Mouse (Mus musculus): ENCODE data around the gene Fam43a. TPM values are rescaled to one million over a fixed set of nuclear protein-coding genes. Genes with fewer than 3 reads are reported as not detected.

Fam43a gene
- polyA plus RNA-seq, 1 experiment from 2014 or later, result 23.1 TPM

DNA sequence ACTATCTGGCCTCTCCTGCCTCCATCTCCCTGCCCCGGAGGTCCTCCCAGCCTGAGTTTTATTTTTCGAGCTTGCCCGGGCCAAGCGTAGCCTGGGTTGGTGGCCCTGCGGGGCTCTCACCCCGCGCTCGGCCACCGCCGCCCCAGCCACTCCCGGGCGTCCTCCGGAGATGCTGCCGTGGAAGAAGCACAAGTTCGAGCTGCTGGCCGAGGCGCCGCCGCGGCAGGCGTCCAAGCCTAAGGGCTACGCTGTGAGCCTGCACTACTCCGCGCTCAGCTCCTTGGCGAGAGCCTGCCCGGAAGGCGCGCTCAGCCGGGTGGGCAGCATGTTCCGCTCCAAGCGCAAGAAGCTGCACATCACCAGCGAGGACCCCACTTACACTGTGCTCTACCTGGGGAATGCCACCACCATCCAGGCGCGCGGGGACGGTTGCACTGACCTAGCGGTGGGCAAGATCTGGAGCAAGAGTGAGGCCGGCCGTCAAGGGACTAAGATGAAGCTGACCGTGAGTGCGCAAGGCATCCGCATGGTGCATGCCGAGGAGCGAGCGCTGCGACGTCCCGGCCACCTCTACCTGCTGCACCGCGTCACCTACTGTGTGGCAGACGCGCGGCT, 1.0 kb downstream of the Fam43a start:
- WGBS, result under 1% methylated on average over 53 of the region's 53 CpGs
- Histone ChIP-seq H3K9me3 (replicated peaks) (no peaks in the 10 kb centered on the region), H3K27ac (replicated peaks) (peak overlapping the region; percentile 84), H3K27me3 (replicated peaks) (peaks cover 15% of the 10 kb centered on the region; the same call in 1 of the 2 replicates), H3K4me1 (peaks cover 63% of the 10 kb centered on the region), H3K9ac (replicated peaks) (peak overlapping the region; percentile 80), H3K36me3 (no peaks in the 10 kb centered on the region), H3K4me3 (replicated peaks) (peak overlapping the region; percentile 80), H3K4me2 (peak overlapping the region; percentile 97)
- ATAC-seq (ENCODE audit: low FRiP score), result peak; percentile 15; the same call in 1 of the 2 replicates

DNA sequence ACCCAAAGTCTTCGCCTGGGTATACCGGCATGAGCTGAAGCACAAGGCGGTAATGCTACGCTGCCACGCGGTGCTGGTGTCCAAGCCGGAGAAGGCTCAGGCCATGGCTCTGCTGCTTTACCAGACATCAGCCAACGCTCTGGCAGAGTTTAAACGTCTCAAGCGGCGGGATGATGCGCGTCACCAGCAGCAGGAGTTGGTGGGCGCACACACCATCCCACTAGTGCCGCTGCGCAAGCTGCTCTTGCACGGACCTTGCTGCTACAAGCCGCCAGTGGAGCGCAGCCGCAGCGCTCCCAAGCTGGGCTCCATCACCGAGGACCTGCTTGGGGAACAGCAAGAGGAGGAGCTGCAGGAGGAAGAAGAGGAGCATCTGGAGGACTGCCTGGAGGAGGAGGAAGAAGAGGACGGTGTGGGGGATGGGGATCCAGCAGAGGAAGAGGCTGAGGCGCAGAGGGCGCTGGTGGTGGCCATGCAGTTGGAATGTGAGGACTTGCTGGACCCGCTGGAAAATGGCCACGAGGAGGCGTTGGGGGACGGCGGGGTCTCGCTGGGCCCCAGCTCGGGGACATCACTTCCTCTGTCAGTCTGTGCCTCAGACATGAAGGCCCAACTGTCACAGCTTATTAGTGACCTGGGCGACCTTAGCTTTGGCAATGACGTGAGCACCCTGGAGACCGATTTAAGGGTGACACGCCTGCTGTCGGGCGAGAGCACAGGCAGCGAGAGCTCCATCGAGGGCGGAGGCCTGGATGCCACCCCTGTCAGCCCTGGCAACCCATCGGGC, 1.7 kb downstream of the Fam43a start:
- H3K9me3 ChIP-seq (replicated peaks), result no peaks in the 10 kb centered on the region
- ATAC-seq (ENCODE audit: low FRiP score), result no peak
- peaks cover 13% of the 10 kb centered on the region; the same call in 1 of the 2 replicates for H3K27me3 ChIP-seq (replicated peaks)
- no peaks in the 10 kb centered on the region for H3K36me3 ChIP-seq
- WGBS, result 8% methylated on average over 42 of the region's 42 CpGs
- peak overlapping the region; percentile 97 for H3K4me2 ChIP-seq
- H3K27ac ChIP-seq (replicated peaks), result peak overlapping the region; percentile 84; the same call in 1 of the 2 replicates
- peaks cover 66% of the 10 kb centered on the region for H3K4me1 ChIP-seq
- peak overlapping the region; percentile 80 for H3K4me3 ChIP-seq (replicated peaks)
- peak overlapping the region; percentile 80 for H3K9ac ChIP-seq (replicated peaks)

DNA sequence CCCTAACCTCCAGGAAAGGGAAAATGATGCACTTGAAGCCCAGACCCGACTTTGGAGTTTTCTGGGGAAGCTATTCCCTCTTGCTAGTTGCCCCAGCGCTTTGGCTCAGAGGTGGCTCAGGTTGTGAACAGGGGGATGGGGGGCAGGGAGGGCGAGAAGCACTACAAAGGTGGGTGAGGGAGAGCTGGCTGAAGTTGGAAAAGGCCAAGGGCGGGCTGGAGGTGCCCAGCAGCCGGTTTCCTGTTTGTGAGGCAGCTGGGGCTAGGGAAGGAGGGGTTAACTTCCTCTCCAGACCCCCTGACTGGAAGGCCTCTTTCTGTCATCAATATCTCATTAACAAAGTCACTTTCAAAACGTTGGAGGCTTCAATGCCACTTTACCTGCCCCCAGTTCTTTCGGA, 2.4 kb downstream of the Fam43a start:
- Histone ChIP-seq H3K4me1 (peaks cover 60% of the 10 kb centered on the region), H3K27ac (replicated peaks) (0 out of 2 replicates have a peak overlapping the region, but pooled peaks have one; percentile 84)
- WGBS, result 33% methylated on average over 7 of the region's 7 CpGs

DNA sequence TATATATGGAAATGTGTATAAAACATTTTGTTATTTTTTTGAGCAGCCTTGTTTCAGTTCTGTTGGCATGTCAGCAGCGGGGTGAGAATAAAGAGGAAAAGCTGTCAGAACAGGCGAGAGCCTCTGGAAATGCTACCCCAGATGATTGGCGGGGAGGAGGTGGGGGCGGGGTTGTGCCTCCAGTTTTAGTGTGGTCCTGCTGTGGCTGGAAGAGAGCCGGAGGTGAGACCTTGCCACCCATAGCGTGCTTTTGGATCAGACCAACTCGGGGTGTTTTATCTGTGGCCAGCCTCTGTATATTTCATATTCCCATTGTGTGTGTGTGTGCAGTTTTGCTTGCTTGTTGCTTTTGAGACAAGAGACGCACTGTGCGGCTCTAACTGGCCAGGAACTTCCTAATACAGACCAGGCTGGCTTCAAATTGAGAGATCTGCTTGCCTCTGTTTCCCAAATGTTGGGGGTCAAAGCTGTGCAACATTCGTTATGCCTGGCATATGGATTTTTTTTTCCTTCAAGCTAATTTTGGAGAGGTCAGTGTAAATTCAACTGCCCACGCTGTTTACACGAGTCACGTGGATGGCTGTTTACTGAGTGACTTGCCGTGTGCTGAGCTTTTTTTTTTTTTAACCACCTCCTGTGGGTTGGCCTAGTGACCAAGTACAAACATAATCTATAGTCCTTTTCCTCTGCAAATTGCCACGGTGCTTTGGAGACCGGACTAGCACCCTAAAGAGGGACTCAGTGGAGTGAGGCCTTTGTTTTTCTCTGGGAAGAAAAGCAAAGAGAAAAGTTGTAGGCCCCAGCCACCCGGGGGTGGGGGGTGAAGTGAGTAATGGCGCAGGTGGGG, 3.4 kb downstream of the Fam43a start:
- H3K9ac ChIP-seq (replicated peaks), result no peak overlapping the region
- H3K36me3 ChIP-seq, result no peaks in the 10 kb centered on the region
- H3K4me1 ChIP-seq, result peaks cover 54% of the 10 kb centered on the region
- H3K27ac ChIP-seq (replicated peaks), result no peak overlapping the region
- peak overlapping the region; percentile 97 for H3K4me2 ChIP-seq
- H3K9me3 ChIP-seq (replicated peaks), result no peaks in the 10 kb centered on the region
- 21% methylated on average over 18 of the region's 18 CpGs for WGBS
- peaks cover 13% of the 10 kb centered on the region; the same call in 1 of the 2 replicates for H3K27me3 ChIP-seq (replicated peaks)
- H3K4me3 ChIP-seq (replicated peaks), result peak overlapping the region; percentile 22
- no peak for ATAC-seq (ENCODE audit: low FRiP score)

More for the DNA sequence above, 2.4 kb downstream of the Fam43a start:
- ATAC-seq (ENCODE audit: low FRiP score), result no peak
- Histone ChIP-seq H3K4me3 (replicated peaks) (peak overlapping the region; percentile 80), H3K4me2 (peak overlapping the region; percentile 97), H3K9me3 (replicated peaks) (no peaks in the 10 kb centered on the region), H3K36me3 (no peaks in the 10 kb centered on the region), H3K27me3 (replicated peaks) (peaks cover 13% of the 10 kb centered on the region; the same call in 1 of the 2 replicates), H3K9ac (replicated peaks) (0 out of 2 replicates have a peak overlapping the region, but pooled peaks have one; percentile 18)

DNA sequence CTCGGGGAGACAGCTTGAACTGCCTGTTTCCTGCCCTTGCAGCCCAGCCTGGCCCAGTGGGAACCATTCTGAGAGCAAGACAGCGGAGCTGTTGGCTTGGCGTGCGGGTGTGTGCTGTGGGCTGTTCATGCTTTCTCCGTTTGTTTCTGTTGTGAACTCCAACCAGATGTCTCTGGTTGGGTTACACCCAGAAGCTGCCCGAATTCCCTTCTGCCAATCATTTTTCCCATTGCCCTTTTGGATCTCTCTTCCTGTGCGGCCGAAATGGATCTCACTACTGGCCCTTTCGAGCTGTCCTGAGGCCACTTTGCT, 4.0 kb downstream of the Fam43a start:
- no peak for ATAC-seq (ENCODE audit: low FRiP score)
- peak overlapping the region; percentile 22; the same call in 1 of the 2 replicates for H3K4me3 ChIP-seq (replicated peaks)
- peaks cover 12% of the 10 kb centered on the region; the same call in 1 of the 2 replicates for H3K27me3 ChIP-seq (replicated peaks)
- H3K36me3 ChIP-seq, result no peaks in the 10 kb centered on the region
- peak overlapping the region; percentile 97 for H3K4me2 ChIP-seq
- H3K9me3 ChIP-seq (replicated peaks), result no peaks in the 10 kb centered on the region
- H3K9ac ChIP-seq (replicated peaks), result no peak overlapping the region
- no peak overlapping the region for H3K27ac ChIP-seq (replicated peaks)
- peaks cover 54% of the 10 kb centered on the region for H3K4me1 ChIP-seq
- 42% methylated on average over 9 of the region's 9 CpGs for WGBS

DNA sequence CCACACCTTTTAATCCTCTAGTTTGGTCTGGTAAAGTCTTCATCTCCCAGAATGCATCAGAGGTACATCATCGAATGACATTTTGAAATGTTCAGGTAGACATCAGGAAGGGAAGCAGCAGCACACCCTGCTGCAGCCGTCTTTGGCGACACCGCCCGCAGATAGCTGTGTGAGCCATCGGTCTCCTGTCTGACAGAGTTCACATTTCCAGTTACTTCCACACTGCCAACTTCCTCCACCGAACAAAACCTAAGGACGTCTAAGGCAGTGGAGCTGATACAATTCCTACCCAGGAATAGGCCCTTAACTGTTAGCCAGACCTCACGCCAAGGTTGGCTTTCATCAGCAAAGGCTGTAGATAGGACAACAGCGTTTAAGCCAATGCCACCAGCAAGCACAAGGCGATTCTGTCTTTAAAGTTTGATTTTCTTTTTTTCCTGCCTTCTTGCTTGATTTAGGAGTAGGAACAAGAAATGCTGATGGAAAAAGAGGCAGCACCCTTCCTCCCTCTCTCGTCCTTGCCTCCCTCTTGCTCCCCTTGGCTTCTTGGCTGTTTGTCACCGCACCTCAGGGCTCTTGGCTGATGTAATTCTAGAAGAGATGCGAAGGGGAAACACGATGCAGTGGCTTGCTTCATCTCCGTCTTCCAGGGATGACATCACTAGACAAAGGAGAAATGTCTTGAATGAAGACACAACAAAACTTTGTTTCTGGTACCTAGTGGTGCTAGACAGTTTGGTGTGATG, 4.7 kb downstream of the Fam43a start:
- peaks cover 52% of the 10 kb centered on the region for H3K4me1 ChIP-seq
- 77% methylated on average over 16 of the region's 16 CpGs for WGBS
- peaks cover 10% of the 10 kb centered on the region; the same call in 1 of the 2 replicates for H3K27me3 ChIP-seq (replicated peaks)

DNA sequence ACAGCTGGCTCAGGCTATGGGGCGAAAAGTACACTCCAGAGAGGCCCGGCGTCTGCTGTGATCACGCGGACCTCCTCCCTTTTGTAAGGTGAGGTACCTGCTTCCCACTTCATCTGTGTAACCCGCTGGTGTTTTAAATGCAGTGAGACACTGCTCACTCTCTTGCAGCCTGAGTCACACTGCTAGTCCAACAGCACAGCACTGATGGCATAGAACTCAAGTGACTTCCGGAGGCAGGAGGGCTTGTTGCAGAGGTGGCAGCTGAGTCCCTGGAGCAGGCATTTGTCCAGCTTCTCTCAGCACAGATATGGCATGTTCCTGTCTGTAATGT, 5.2 kb downstream of the Fam43a start:
- no peak overlapping the region for H3K4me2 ChIP-seq
- peaks cover 10% of the 10 kb centered on the region; the same call in 1 of the 2 replicates for H3K27me3 ChIP-seq (replicated peaks)
- H3K9ac ChIP-seq (replicated peaks), result no peak overlapping the region
- H3K4me1 ChIP-seq, result peaks cover 48% of the 10 kb centered on the region
- no peaks in the 10 kb centered on the region for H3K9me3 ChIP-seq (replicated peaks)
- 89% methylated on average over 7 of the region's 7 CpGs for WGBS
- no peak overlapping the region for H3K27ac ChIP-seq (replicated peaks)
- H3K36me3 ChIP-seq, result no peaks in the 10 kb centered on the region
- no peak overlapping the region for H3K4me3 ChIP-seq (replicated peaks)
- ATAC-seq (ENCODE audit: low FRiP score), result no peak

More for the DNA sequence above, 4.7 kb downstream of the Fam43a start:
- Histone ChIP-seq H3K9ac (replicated peaks) (no peak overlapping the region), H3K4me3 (replicated peaks) (no peak overlapping the region), H3K9me3 (replicated peaks) (no peaks in the 10 kb centered on the region), H3K27ac (replicated peaks) (no peak overlapping the region), H3K4me2 (no peak overlapping the region), H3K36me3 (no peaks in the 10 kb centered on the region)
- ATAC-seq (ENCODE audit: low FRiP score), result no peak

DNA sequence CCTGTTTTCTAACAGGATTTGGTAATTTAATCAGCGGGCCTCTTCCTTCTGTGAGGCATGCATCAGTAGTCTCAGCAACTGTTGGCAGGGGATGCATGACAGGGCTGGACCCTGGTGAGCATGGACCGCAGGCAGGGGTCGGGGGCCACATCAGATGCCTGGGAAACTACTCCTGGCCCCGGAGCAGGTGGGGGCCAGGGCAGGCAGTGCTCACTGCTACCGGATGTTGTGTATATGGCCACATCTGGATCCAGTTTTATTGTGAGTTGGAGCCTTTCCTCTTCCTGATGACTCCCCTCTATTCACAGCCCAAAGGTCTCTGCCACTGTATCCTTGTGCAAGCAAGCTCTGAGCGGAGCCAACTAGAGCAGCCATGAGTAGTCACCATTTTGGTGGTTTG, 6.0 kb downstream of the Fam43a start:
- Histone ChIP-seq H3K4me2 (no peak overlapping the region), H3K36me3 (no peaks in the 10 kb centered on the region), H3K27ac (replicated peaks) (no peak overlapping the region), H3K27me3 (replicated peaks) (peaks cover 9% of the 10 kb centered on the region; the same call in 1 of the 2 replicates), H3K4me1 (peaks cover 40% of the 10 kb centered on the region), H3K4me3 (replicated peaks) (no peak overlapping the region), H3K9me3 (replicated peaks) (no peaks in the 10 kb centered on the region), H3K9ac (replicated peaks) (no peak overlapping the region)
- WGBS, result 72% methylated on average over 6 of the region's 6 CpGs
- ATAC-seq (ENCODE audit: low FRiP score), result no peak

DNA sequence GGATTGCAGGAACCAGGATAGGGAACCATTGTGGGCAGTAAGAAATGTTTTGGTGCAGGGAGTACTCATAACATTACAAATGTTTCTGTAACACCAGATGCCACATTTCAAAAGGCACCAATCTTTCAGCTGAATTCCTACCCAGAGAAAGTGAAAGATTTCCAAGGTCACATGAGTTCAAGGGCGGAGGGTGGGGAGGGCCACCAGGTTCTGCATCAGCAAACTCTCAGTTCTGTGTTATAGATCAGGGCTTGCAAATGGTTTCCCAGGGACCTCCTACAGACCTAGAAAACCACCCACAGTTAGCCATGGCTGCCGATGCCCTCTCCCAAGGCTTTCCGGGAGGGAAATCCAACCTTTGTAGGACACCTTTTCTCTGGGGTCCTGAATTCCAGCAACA, 8.3 kb downstream of the Fam43a start:
- Histone ChIP-seq H3K4me3 (replicated peaks) (no peak overlapping the region), H3K9ac (replicated peaks) (no peak overlapping the region), H3K27ac (replicated peaks) (no peak overlapping the region), H3K36me3 (no peaks in the 10 kb centered on the region), H3K4me1 (peaks cover 21% of the 10 kb centered on the region), H3K4me2 (no peak overlapping the region), H3K9me3 (replicated peaks) (no peaks in the 10 kb centered on the region), H3K27me3 (replicated peaks) (no peaks in the 10 kb centered on the region)
- ATAC-seq (ENCODE audit: low FRiP score), result no peak
- 88% methylated on average over 3 of the region's 3 CpGs for WGBS

DNA sequence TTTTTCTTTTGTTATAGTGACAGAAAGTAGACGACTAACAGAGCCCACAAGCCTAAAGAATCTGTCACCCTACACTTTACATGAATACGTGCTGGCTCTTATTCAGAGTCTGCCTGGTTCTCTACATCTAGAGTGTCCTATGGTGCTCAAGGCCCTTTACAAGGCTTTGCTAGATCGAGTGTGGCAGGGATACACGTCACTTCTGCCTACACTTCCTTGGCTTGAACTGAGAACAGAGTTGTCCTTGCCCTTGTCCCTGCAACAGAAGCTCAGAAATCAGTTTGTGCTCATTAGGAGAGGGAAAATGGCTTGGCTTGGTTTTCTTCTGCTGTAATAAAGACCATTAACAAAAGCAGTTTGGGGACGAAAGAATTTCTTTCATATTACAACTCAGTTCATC, 11.8 kb downstream of the Fam43a start:
- no peak overlapping the region for H3K4me3 ChIP-seq (replicated peaks)
- no peaks in the 10 kb centered on the region for H3K9me3 ChIP-seq (replicated peaks)
- no peak overlapping the region for H3K9ac ChIP-seq (replicated peaks)
- 80% methylated on average over 5 of the region's 5 CpGs for WGBS
- no peak overlapping the region for H3K4me2 ChIP-seq
- H3K27me3 ChIP-seq (replicated peaks), result no peaks in the 10 kb centered on the region
- H3K4me1 ChIP-seq, result peaks cover 9% of the 10 kb centered on the region; the same call in 1 of the 2 replicates
- H3K27ac ChIP-seq (replicated peaks), result no peak overlapping the region
- H3K36me3 ChIP-seq, result no peaks in the 10 kb centered on the region
- no peak for ATAC-seq (ENCODE audit: low FRiP score)

DNA sequence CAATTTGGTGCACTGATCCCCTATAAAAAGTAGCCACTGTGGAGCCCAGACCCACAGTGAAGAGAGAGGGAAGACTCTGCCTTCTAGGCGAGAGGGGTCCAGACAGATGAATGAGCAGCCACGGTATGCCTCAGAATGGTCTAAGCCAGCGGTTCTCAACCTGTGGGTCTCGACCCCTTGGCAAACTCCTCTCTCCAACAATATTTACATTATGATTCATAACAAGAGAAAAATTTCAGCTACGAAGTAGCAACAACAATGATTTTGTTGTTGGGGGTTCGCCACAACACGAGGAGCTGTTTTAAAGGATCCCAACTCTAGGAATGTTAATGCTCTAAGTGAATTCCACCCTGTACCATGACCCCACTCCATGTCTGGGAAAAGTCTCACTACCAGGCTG, 13.6 kb downstream of the Fam43a start:
- Histone ChIP-seq H3K9ac (replicated peaks) (no peak overlapping the region), H3K4me3 (replicated peaks) (no peak overlapping the region), H3K27me3 (replicated peaks) (no peaks in the 10 kb centered on the region), H3K27ac (replicated peaks) (no peak overlapping the region), H3K36me3 (no peaks in the 10 kb centered on the region), H3K9me3 (replicated peaks) (no peaks in the 10 kb centered on the region), H3K4me2 (no peak overlapping the region), H3K4me1 (peaks cover 9% of the 10 kb centered on the region; the same call in 1 of the 2 replicates)
- ATAC-seq (ENCODE audit: low FRiP score), result no peak
- 75% methylated on average over 7 of the region's 7 CpGs for WGBS
